Mouse (Mus musculus): ENCODE data around the gene Thra.

GRCm38 (mm10) chr11:98756711-98757110 is 16.3 kb downstream of the Thra start:
- no peak for TF ChIP-seq CTCF (IDR thresholded peaks at IDR 0.05; ENCODE audit: insufficient read depth, low read depth, low read length)
- TF ChIP-seq POLR2A (IDR thresholded peaks at IDR 0.05; ENCODE audit: insufficient read depth, low read depth, low read length) = no peak

Measured in olfactory bulb, adult 2 months (tissue).